Mouse (Mus musculus) neural tube, embryonic 12.5 days (tissue): ENCODE data around the gene Topbp1. TPM values are rescaled to one million over a fixed set of nuclear protein-coding genes. Genes with fewer than 3 reads are reported as not detected.

Experiments
- ATAC-seq: fragments of 200-750 bp; cut with Nextera tagmentation; 2 replicates; pipeline ENCODE4 v1.8.0; 2017; ENCODE audit warnings: low read depth, mild to moderate bottlenecking, moderate TSS enrichment, moderate library complexity; ENCODE audit not compliant: low FRiP score
- H3K27ac ChIP-seq: fragments of 300-500 bp; sonication (generic); 2 replicates; pipeline ENCODE4 v1.5.1; 2016
- H3K27me3 ChIP-seq: fragments of 300-500 bp; sonication (generic); replicated peaks from 2 replicates; pipeline ENCODE4 v1.6.1; 2016; ENCODE audit warnings: mild to moderate bottlenecking
- H3K36me3 ChIP-seq: fragments of 300-500 bp; sonication (generic); 2 replicates; pipeline ENCODE4 v1.6.1; 2016; ENCODE audit warnings: mild to moderate bottlenecking
- H3K4me1 ChIP-seq: fragments of 300-500 bp; sonication (generic); 2 replicates; pipeline ENCODE4 v1.6.1; 2016
- H3K4me2 ChIP-seq: fragments of 300-500 bp; sonication (generic); replicated peaks from 2 replicates; pipeline ENCODE4 v1.6.1; 2016; ENCODE audit warnings: mild to moderate bottlenecking
- H3K4me3 ChIP-seq: fragments of 300-500 bp; sonication (generic); 2 replicates; pipeline ENCODE4 v1.5.1; 2016
- H3K9ac ChIP-seq: fragments of 300-500 bp; sonication (generic); 2 replicates; pipeline ENCODE4 v1.6.1; 2016; ENCODE audit warnings: mild to moderate bottlenecking
- H3K9me3 ChIP-seq: fragments of 300-500 bp; sonication (generic); 2 replicates; pipeline ENCODE4 v1.6.1; 2016; ENCODE audit warnings: mild to moderate bottlenecking
- WGBS: fragments of 180-500 bp; shearing (Covaris S2); methylation state at CpG from one replicate; pipeline ENCODE4 v1.1.7; 2016; 5-methylcytosine and 5-hydroxymethylcytosine counted together
- polyA plus RNA-seq: library from polyadenylated mRNA; unstranded; fragments of >200 nt; fragmentation: Nextera tagmentation; extraction: Ambion mirVana; gene quantifications from 2 replicates; pipeline ENCODE4 v1.2.1, GENCODE M21; 2016

The Topbp1 gene
- polyA plus RNA-seq, 1 experiment from 2014 or later, result 49.1 TPM

DNA sequence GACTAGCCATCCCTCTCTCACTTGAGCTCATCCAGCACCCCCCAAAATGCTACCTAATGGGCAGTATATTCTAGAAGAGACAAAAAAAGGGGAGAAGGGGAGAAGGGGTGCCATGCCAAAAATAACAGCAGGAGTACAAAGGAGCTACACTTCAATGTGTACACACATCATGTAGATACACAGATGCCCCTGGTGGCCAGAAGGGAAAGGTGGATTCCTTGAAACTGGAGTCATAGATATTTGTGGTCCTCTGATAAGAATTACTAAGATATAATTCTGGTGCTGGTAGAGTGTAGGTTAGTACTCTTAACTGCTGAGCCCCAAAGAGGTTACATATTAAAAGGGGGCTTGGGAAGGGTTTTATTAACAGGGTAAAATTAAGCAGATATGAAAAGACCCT, 52.9 kb downstream of the Topbp1 start:
- Histone ChIP-seq H3K27me3 (no peaks in the 10 kb centered on the region), H3K4me2 (no peak overlapping the region)

DNA sequence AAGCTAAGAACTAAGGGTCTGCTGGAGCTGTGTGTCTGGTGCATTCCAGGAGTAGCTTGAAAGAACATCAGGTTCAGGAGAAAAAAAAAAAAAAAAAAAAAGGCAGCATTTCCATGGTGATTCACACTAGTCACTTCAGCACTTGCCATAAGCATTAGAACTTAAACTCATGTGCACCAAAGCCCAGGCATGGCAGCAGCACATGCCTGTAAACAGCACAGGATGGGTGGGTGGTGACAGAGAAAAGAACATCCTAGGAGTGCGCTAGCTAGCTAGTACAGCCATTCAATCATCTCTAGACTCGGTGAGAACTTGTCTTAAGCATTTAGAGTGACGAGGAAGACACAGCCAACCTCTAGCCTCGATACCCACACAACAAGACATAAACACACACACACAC, 53.5 kb downstream of the Topbp1 start:
- no peak for ATAC-seq
- peaks cover 47% of the 10 kb centered on the region for H3K36me3 ChIP-seq
- H3K27ac ChIP-seq, result no peak overlapping the region
- H3K4me1 ChIP-seq, result peaks cover 6% of the 10 kb centered on the region; the same call in 1 of the 2 replicates
- no peak overlapping the region for H3K9ac ChIP-seq
- no peaks in the 10 kb centered on the region for H3K9me3 ChIP-seq
- no peak overlapping the region for H3K4me3 ChIP-seq
- no peak overlapping the region for H3K4me2 ChIP-seq
- H3K27me3 ChIP-seq, result no peaks in the 10 kb centered on the region
- WGBS, result 91% methylated on average over 4 of the region's 4 CpGs

More for the DNA sequence above, 52.9 kb downstream of the Topbp1 start:
- ATAC-seq, result no peak
- Histone ChIP-seq H3K27ac (no peak overlapping the region), H3K4me3 (no peak overlapping the region), H3K9me3 (no peaks in the 10 kb centered on the region), H3K36me3 (peaks cover 45% of the 10 kb centered on the region), H3K9ac (no peak overlapping the region), H3K4me1 (no peaks in the 10 kb centered on the region)

DNA sequence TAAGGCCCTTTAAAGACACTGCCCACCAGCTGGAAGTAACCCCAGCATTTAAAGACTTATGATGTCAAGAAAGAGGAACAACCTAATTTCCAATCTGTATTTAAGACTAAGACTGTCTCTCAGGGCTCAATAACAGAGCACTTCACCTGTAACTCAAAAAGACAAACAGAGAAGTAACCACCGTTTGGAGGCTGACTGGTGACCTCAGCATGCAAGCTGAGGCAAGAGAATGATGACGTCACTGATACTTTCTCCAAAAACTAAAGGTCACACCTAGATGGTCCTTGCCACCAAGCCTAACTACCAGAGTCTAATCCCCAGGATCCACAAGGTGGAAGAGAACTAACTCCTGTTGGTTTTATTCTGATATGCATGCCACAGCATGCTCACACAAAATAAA, 55.6 kb downstream of the Topbp1 start:
- ATAC-seq, result no peak
- WGBS, result 76% methylated on average over 2 of the region's 2 CpGs
- H3K4me1 ChIP-seq, result peaks cover 12% of the 10 kb centered on the region
- no peaks in the 10 kb centered on the region for H3K9me3 ChIP-seq
- no peak overlapping the region for H3K27ac ChIP-seq
- H3K27me3 ChIP-seq, result no peaks in the 10 kb centered on the region
- H3K9ac ChIP-seq, result no peak overlapping the region
- no peak overlapping the region for H3K4me2 ChIP-seq
- H3K4me3 ChIP-seq, result no peak overlapping the region
- peaks cover 47% of the 10 kb centered on the region for H3K36me3 ChIP-seq

DNA sequence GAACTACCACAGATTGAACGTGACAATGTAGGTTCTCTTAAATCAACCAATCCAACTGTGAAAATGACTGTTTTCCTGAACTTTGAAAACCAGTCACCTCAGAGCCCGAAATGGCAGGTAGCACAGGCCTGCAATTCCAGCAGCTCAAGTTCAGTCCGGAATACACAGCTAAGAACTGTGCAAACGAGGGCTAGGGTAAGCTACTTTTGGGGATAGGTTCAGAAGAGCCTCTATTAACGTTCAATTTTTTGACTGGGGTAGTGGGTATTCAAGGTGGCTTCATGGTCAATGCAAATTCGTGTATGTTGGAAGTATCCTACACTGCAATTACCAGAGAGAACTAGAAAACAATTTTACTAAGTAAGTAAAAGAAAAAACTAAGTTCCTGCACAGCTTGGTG, 58.1 kb downstream of the Topbp1 start:
- Histone ChIP-seq H3K27ac (no peak overlapping the region), H3K9ac (no peak overlapping the region), H3K4me3 (no peak overlapping the region), H3K4me2 (peak overlapping the region; percentile 85), H3K36me3 (peaks cover 27% of the 10 kb centered on the region), H3K4me1 (peaks cover 17% of the 10 kb centered on the region), H3K9me3 (no peaks in the 10 kb centered on the region), H3K27me3 (no peaks in the 10 kb centered on the region)
- ATAC-seq, result no peak
- WGBS, result 74% methylated on average over 6 of the region's 6 CpGs

DNA sequence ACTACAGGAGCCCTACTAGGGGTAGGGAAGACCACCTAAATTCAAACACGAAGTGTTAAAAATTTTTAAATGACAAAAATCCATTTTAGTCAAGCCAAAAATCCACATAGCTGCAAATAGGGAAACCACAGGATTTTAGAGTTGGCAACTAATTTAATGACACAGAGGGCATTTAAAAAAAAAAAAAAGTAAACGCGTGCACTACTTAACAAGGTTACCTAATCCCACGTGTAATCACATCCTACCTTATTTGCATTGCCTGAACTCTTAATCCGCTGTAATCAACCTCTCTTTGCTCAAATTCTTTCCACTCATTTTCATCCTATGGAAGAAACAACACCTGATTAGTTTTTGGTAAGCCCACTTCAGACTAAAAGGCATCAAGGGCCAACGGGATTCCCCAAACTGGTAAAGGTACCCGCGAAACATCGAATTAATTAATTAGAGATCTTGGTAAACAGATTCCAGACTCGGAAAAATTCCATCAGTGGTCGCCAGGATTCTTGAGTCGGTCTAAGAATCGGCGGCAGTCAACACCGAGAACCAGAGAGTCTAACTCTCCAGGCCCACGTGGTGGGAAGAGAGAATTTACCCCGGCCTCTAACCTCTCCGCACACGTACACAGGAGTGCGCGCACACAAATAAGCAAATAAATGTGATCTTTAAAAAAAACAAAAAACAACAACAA, 58.9 kb downstream of the Topbp1 start:
- Histone ChIP-seq H3K27me3 (no peaks in the 10 kb centered on the region), H3K27ac (no peak overlapping the region), H3K36me3 (peaks cover 21% of the 10 kb centered on the region), H3K9me3 (no peaks in the 10 kb centered on the region), H3K9ac (peak overlapping the region; percentile 96), H3K4me2 (peak overlapping the region; percentile 85), H3K4me3 (peak overlapping the region; percentile 87), H3K4me1 (peaks cover 17% of the 10 kb centered on the region)
- no peak for ATAC-seq
- WGBS, result 1% methylated on average over 21 of the region's 21 CpGs

DNA sequence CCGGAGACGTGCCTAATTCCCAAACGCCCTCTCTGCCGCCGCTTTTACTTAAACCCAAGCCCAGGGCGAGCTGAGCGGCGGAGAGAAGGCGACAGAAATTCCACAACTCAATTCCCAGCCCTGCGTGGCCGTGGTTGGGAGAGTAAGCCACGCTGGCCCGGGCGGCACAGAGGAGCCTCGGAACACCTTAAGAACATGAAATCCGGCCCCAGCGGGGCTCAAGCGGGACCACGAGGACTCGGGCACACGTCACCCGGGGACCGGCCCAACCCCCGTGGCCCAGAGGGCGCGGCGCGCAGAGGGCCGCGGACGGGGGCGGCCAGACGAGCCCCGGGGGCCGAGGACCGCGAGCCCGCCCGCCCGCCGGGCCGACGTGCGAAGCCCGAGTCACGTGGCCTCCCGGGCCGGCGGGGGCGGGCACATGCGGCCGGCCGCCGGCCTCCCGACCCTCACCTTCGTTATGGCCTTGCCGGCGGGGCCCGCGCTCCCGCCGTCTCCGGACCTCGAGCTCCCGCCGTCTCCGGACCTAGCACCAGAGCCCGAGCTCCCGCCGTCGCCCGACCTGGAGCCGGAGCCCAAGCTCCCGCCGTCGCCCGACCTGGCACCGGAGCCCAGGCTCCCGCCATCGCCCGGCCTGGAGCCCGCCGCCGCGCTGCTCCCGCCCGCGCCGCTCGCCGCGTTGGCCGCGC, 59.7 kb downstream of the Topbp1 start:
- Histone ChIP-seq H3K27me3 (no peaks in the 10 kb centered on the region), H3K4me3 (peak overlapping the region; percentile 87), H3K36me3 (peaks cover 12% of the 10 kb centered on the region; the same call in 1 of the 2 replicates), H3K9me3 (no peaks in the 10 kb centered on the region), H3K4me1 (peaks cover 21% of the 10 kb centered on the region), H3K4me2 (peak overlapping the region; percentile 85), H3K27ac (peak overlapping the region; percentile 90), H3K9ac (peak overlapping the region; percentile 96)
- ATAC-seq, result peak; percentile 38
- 2% methylated on average over 77 of the region's 94 CpGs for WGBS

DNA sequence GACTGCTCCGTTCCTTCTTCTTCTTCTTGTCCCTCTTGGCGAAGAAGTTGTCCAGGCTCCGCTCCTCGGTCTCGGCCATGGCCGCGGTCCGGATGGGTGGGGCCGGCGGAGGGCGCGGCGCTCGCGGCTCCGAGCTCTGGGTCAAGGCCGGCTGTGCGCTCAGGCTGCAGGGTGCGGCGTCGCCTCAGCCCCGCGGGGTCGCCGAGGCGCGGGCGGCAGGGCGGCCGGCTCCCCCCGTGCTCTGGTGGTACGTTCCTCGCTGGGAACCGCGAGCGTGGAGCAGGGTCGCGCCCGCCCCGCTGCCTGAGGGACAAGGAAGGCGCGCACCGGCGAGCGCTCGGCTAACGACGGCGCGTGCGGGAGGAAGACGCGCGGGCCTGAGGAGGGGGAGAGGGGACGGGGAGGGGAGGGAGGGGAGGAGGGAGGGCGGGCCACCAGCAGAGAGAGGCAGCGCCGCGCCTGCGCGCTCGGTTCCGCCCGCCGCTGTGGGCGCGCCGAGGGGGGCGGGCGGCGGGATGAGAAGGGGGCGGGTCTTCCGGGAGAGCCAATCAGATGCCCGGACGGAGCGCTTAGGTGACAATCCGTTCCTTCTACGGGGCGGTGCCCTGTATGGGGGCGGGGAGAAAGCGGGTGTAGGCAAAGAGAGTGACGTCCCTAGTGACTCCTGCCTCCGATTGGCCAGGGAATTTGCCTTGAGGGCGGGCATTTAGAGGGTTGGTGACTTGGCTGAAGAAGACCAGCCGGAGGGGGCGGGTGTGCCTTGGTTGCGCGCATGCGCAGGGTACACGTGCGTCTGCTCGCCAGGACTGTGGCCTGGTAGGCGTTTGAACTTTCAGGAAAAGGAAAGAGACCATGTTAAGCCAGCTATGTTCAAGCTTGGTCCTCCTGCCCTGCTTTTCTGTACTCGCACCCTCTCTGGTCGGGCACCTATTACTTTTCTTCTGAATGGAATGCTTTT, 60.6 kb downstream of the Topbp1 start, which contains the start of gene Cdv3:
Gene Cdv3 (minus strand): TSS at position 551 of the 958 bp plus-strand sequence.
- H3K4me2 ChIP-seq, result peak within 1 kb of the TSS; percentile 85
- peak within 1 kb of the TSS; percentile 96 for H3K9ac ChIP-seq
- 4% methylated on average over 82 of the region's 95 CpGs for WGBS
- peaks cover 22% of the 10 kb centered on the region for H3K4me1 ChIP-seq
- ATAC-seq, result peak; percentile 98
- no peaks in the 10 kb centered on the region for H3K27me3 ChIP-seq
- H3K27ac ChIP-seq, result peak within 1 kb of the TSS; percentile 90
- H3K9me3 ChIP-seq, result no peaks in the 10 kb centered on the region
- peaks cover 5% of the 10 kb centered on the region; the same call in 1 of the 2 replicates for H3K36me3 ChIP-seq
- peak within 1 kb of the TSS; percentile 87 for H3K4me3 ChIP-seq

DNA sequence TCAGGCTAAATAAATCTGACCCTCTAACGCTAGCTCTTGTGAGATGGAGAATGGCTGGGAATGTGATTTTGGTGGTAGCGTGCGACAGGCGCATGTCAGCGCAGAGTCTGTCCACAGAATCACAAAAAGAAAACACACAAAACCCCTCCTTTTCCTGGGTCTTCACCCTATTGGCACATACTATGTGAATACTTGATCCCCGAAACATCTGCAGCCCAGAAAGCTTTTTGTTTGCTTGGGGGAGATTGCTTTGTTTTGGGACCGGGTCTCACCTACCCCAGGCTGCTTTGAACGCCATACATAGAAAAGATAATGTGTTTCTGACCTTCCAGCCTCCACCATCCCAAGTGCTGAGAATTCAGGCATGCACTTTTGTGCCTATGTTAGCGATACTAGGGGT, 61.3 kb downstream of the Topbp1 start:
- H3K9ac ChIP-seq, result peak overlapping the region; percentile 10
- H3K27ac ChIP-seq, result no peak overlapping the region
- peak overlapping the region; percentile 25 for H3K4me3 ChIP-seq
- H3K4me2 ChIP-seq, result peak overlapping the region; percentile 85
- no peaks in the 10 kb centered on the region for H3K27me3 ChIP-seq
- 62% methylated on average over 9 of the region's 9 CpGs for WGBS
- 0 out of 2 replicates have a peak, but pooled peaks cover 2% of the 10 kb centered on the region for H3K36me3 ChIP-seq
- no peak; the same call in 1 of the 2 replicates for ATAC-seq
- H3K4me1 ChIP-seq, result peaks cover 22% of the 10 kb centered on the region
- H3K9me3 ChIP-seq, result no peaks in the 10 kb centered on the region

DNA sequence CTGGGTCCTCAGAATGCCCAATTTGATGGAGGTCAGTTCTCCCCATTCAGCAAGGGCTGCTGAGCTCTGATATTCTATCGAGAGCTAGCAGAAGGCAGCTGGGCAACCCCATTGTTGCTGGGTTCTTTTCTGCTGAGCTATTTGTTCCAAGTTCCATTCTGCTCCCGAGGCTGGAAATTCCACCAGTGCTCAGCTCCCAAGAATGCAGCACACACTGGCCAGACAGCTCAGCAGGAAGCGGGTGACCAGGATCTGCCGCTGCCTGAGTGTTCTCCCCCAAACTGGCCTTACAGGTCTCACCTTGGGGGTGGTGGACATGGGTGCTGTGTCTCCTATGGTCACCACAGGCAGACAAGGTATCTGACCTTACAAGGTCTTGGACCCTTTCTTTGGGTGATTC, 64.9 kb downstream of the Topbp1 start:
- Histone ChIP-seq H3K27ac (no peak overlapping the region), H3K36me3 (no peaks in the 10 kb centered on the region), H3K4me3 (no peak overlapping the region), H3K9me3 (no peaks in the 10 kb centered on the region), H3K4me1 (peaks cover 10% of the 10 kb centered on the region; the same call in 1 of the 2 replicates), H3K27me3 (no peaks in the 10 kb centered on the region), H3K9ac (no peak overlapping the region), H3K4me2 (no peak overlapping the region)
- WGBS, result 55% methylated on average over 4 of the region's 4 CpGs
- ATAC-seq, result no peak

DNA sequence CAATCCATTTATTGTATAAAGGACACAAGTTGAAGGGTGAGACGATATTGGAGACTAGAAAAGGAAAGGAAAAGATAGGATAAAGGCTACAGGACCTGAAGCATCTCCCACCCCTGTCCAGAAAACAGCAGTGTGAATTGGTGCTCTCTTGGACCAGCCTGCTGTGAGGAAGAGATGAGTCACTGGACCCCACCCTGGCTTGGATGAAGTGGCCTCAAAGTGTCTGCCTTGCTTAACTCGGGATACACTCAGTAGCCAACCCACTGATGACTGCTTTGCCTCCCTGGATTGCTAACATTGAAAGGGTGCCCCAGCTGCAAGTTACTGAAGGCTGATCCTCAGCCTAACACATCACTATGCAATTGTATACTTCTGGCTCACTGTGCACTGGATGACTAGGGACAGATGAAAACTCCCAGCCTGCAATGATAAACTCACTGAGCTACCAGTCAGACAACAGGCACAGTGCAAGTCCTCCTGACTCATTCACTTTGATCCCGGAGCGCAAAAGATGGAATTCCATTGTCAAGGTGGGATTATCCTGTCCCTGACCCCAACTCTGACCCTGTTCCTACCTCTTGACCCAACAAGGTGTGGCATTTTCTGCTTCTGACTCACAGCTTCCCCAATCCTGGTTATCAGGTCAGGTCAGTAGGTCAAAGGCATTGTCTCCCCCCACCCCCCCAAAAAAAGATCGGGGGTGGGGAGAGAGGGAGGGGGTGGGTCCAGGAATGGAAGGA, 67.4 kb downstream of the Topbp1 start:
- no peak overlapping the region for H3K4me3 ChIP-seq
- no peak overlapping the region for H3K27ac ChIP-seq
- no peaks in the 10 kb centered on the region for H3K27me3 ChIP-seq
- no peak overlapping the region for H3K4me2 ChIP-seq
- ATAC-seq, result no peak
- H3K4me1 ChIP-seq, result 0 out of 2 replicates have a peak, but pooled peaks cover 6% of the 10 kb centered on the region
- H3K9me3 ChIP-seq, result no peaks in the 10 kb centered on the region
- H3K9ac ChIP-seq, result no peak overlapping the region
- H3K36me3 ChIP-seq, result no peaks in the 10 kb centered on the region
- WGBS, result 81% methylated on average over 5 of the region's 5 CpGs
